Comparison of ENCODE assay signal across 15 mouse cellular contexts in the genomic region with DNA sequence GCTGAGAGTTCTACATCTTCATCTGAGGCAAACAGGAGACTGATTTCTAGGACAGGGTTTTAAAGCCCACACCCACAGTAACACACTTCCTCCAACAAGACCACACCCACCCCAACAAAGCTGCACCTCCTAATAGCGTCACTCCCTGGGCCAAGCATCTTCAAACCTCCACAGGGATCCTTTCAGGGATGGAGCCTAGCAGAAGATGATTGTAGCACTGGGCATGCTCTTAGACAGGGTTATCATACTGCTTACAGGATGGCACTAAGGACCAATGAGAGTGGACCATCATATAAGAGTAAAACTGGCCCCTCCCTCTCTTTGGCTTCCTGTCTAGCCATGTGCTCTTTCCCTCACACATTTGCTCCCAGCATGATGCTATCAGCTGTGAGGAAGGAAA.
A peak's percentile ranks its signal among the peaks of the same experiment; 100 is the strongest.
DNase-seq lines count a peak whose midpoint lies in the region; ATAC-seq and TF ChIP-seq lines count a peak whose summit lies in the region.
"Had no signal": no experiment of that assay in that cellular context is flagged by ENCODE, and none has a peak within 500 bp of the region (broad histone marks: within the 10 kb centered on the region; RNA-seq: fewer than 3 reads in every experiment).

No protein-coding gene starts in this region.

- 56% methylated on average over 1 of the region's 1 CpGs for WGBS in heart, postnatal 0 days
- WGBS in thymus, adult 2 months = 33% methylated on average over 1 of the region's 1 CpGs
- 8% methylated on average over 1 of the region's 1 CpGs for WGBS in liver, embryonic 13.5 days (ENCODE audit: insufficient replicate concordance)

- H3K4me2 ChIP-seq in heart, postnatal 0 days (ENCODE audit: low read depth, low read length) = no peak overlapping the region
- no peak overlapping the region for H3K4me2 ChIP-seq in liver, embryonic 13.5 days
- H3K4me2 ChIP-seq: embryonic facial prominence, embryonic 13.5 days had no signal

- H3K4me1 ChIP-seq in heart, postnatal 0 days (ENCODE audit: control insufficient read depth, insufficient read depth) = 0 out of 2 replicates have a peak, but pooled peaks cover 13% of the 10 kb centered on the region
- peaks cover 15% of the 10 kb centered on the region for H3K4me1 ChIP-seq in thymus, adult 2 months (replicated peaks; ENCODE audit: control insufficient read depth, insufficient read depth, low read length)
- peaks cover 13% of the 10 kb centered on the region for H3K4me1 ChIP-seq in liver, embryonic 13.5 days (replicated peaks)

- no peaks in the 10 kb centered on the region for H3K9me3 ChIP-seq in heart, postnatal 0 days (replicated peaks; ENCODE audit: control insufficient read depth, low read length)
- H3K9me3 ChIP-seq in liver, embryonic 13.5 days (replicated peaks) = no peaks in the 10 kb centered on the region
- H3K9me3 ChIP-seq: embryonic facial prominence, embryonic 13.5 days; G1E had no signal

- H3K9ac ChIP-seq in heart, postnatal 0 days (replicated peaks; ENCODE audit: low read depth, low read length) = no peak overlapping the region
- no peak overlapping the region for H3K9ac ChIP-seq in liver, embryonic 13.5 days
- H3K9ac ChIP-seq: embryonic facial prominence, embryonic 13.5 days had no signal

- TF ChIP-seq CTCF in heart, postnatal 0 days (IDR thresholded peaks at IDR 0.05; ENCODE audit: low read depth) = no peak
- no peak for TF ChIP-seq CTCF in thymus, adult 2 months (IDR thresholded peaks at IDR 0.05; ENCODE audit: borderline replicate concordance, control insufficient read depth, extremely low read depth, insufficient read depth, low read length, poor library complexity)

- H3K27ac ChIP-seq in heart, postnatal 0 days (ENCODE audit: low read depth) = peak overlapping the region; percentile 18; the same call in 1 of the 2 replicates
- peak overlapping the region; percentile 22; the same call in 1 of the 2 replicates for H3K27ac ChIP-seq in thymus, adult 2 months (ENCODE audit: control insufficient read depth, insufficient read depth, low read length)
- H3K27ac ChIP-seq in liver, embryonic 13.5 days = no peak overlapping the region
- H3K27ac ChIP-seq: embryonic facial prominence, embryonic 13.5 days had no signal

- no peak for TF ChIP-seq EP300 in heart, postnatal 0 days (IDR thresholded peaks at IDR 0.05; ENCODE audit: low read depth)

- peak; percentile 30; the same call in 1 of the 2 replicates for ATAC-seq in heart, postnatal 0 days (ENCODE audit: insufficient read depth, low read depth)
- peak; percentile 39 for ATAC-seq in liver, embryonic 13.5 days (ENCODE audit: low read depth)
- ATAC-seq: hindbrain, embryonic 16.5 days had no signal

- no peak overlapping the region for H3K4me3 ChIP-seq in heart, postnatal 0 days (ENCODE audit: low read depth, low read length)
- H3K4me3 ChIP-seq in thymus, adult 2 months (ENCODE audit: control insufficient read depth, insufficient read depth, low read length) = no peak overlapping the region
- H3K4me3 ChIP-seq in liver, embryonic 13.5 days (replicated peaks) = no peak overlapping the region
- H3K4me3 ChIP-seq: embryonic facial prominence, embryonic 13.5 days; myocyte had no signal

- no peaks in the 10 kb centered on the region for H3K27me3 ChIP-seq in heart, postnatal 0 days (ENCODE audit: control insufficient read depth, insufficient read depth, low read length)
- H3K27me3 ChIP-seq in thymus, adult 2 months (ENCODE audit: control insufficient read depth, insufficient read depth, low read length) = no peaks in the 10 kb centered on the region
- no peaks in the 10 kb centered on the region for H3K27me3 ChIP-seq in liver, embryonic 13.5 days
- H3K27me3 ChIP-seq: embryonic facial prominence, embryonic 13.5 days had no signal

- no peak for DNase-seq in heart, postnatal 0 days (ENCODE audit: low spot score)
- DNase-seq in heart, postnatal 36 days = no peak
- DNase-seq in thymus, adult 2 months = peak; percentile 29
- DNase-seq in thymus, postnatal 10 days (ENCODE audit: low spot score in 2 of 2) = no peak
- DNase-seq in liver, embryonic 13.5 days = no peak
- no peak for DNase-seq in frontal cortex, postnatal 36 days (ENCODE audit: low spot score in 2 of 2)
- DNase-seq in layer of hippocampus, postnatal 14 days (ENCODE audit: low spot score in 2 of 2) = no peak
- no peak for DNase-seq in urinary bladder, adult 18-20 months (ENCODE audit: low spot score in 2 of 2)
- DNase-seq: adrenal gland, postnatal 36 days; cerebellum, adult 2 months; right cerebral cortex, adult 18-20 months had no signal

- intact Hi-C loops in heart, postnatal 36 days (cut with DNase I) = no loop called here

- H3K36me3 ChIP-seq in heart, postnatal 0 days (replicated peaks; ENCODE audit: control insufficient read depth, insufficient read depth, low read length) = peaks cover 3% of the 10 kb centered on the region; the same call in 1 of the 2 replicates
- H3K36me3 ChIP-seq in thymus, adult 2 months (ENCODE audit: control insufficient read depth, insufficient read depth, low read length) = no peaks in the 10 kb centered on the region; the same call in 1 of the 2 replicates
- 0 out of 2 replicates have a peak, but pooled peaks cover 2% of the 10 kb centered on the region for H3K36me3 ChIP-seq in liver, embryonic 13.5 days
- H3K36me3 ChIP-seq: G1E had no signal

- no peak for TF ChIP-seq POLR2A in thymus, adult 2 months (IDR thresholded peaks at IDR 0.05; ENCODE audit: control insufficient read depth, extremely low read depth, insufficient read depth, low read length, poor library complexity)
